Mouse (Mus musculus) kidney, postnatal 4 days (tissue): ENCODE data around the gene Retnlg.
A peak's percentile ranks its signal among the peaks of the same experiment; 100 is the strongest.
"Not testable (repeated sequence)": the region's sequence is repeated elsewhere in the genome, so short reads cannot be mapped to it uniquely, and the experiment has no call there.

Experiments
- DNase-seq, 2 experiments: peaks; one replicate each; pipeline ENCODE4 v3.0.0; 2021; ENCODE audit warnings: mixed read lengths in 2 of 2

The Retnlg gene

GRCm38 (mm10) chr16:48872321-48872720 lies at the start of gene Retnlg:
Retnlg (plus strand) TSS chr16:48872621.
- DNase-seq, result no peak

GRCm38 (mm10) chr16:48826474-48826873 lies 45.9 kb upstream of the Retnlg start:
- DNase-seq, result no peak

GRCm38 (mm10) chr16:48827625-48828024 lies 44.8 kb upstream of the Retnlg start:
- DNase-seq, result no peak

- no peak for DNase-seq
Measured at GRCm38 (mm10) chr16:48829060-48829459, 43.4 kb upstream of the Retnlg start.

- DNase-seq, result no peak
Measured at GRCm38 (mm10) chr16:48832055-48832454, 40.4 kb upstream of the Retnlg start.

GRCm38 (mm10) chr16:48833626-48834025 lies 38.8 kb upstream of the Retnlg start:
- DNase-seq, result not testable (repeated sequence)

- DNase-seq, result no peak
Measured at GRCm38 (mm10) chr16:48842266-48842665, 30.2 kb upstream of the Retnlg start, which contains the start of gene Retnla. Retnla (plus strand) TSS chr16:48842551.

- no peak for DNase-seq
Measured at GRCm38 (mm10) chr16:48843671-48844386, 28.6 kb upstream of the Retnlg start.

GRCm38 (mm10) chr16:48865004-48865403 lies 7.4 kb upstream of the Retnlg start:
- peak in 1 of 2 experiments; percentile 1 for DNase-seq

- DNase-seq, result no peak
Measured at GRCm38 (mm10) chr16:48867690-48868089, 4.7 kb upstream of the Retnlg start.

- DNase-seq, result no peak
Measured at GRCm38 (mm10) chr16:48868663-48869062, 3.8 kb upstream of the Retnlg start.

GRCm38 (mm10) chr16:48869671-48870070 lies 2.8 kb upstream of the Retnlg start:
- no peak for DNase-seq

GRCm38 (mm10) chr16:48871754-48872153 lies 667 bp upstream of the Retnlg start:
- no peak for DNase-seq

GRCm38 (mm10) chr16:48890733-48891132 lies 18.3 kb downstream of the Retnlg start:
- no peak for DNase-seq

- no peak for DNase-seq
Measured at GRCm38 (mm10) chr16:48899868-48900267, 27.4 kb downstream of the Retnlg start.

GRCm38 (mm10) chr16:48911184-48911583 lies 38.8 kb downstream of the Retnlg start:
- no peak for DNase-seq

- DNase-seq, result no peak
Measured at GRCm38 (mm10) chr16:48913206-48913605, 40.8 kb downstream of the Retnlg start.

GRCm38 (mm10) chr16:48923724-48924123 lies 51.3 kb downstream of the Retnlg start:
- no peak for DNase-seq
